Mouse (Mus musculus) megakaryocyte, embryonic 14.5 days (primary cell): ENCODE measurements around the gene Hlf.

Source experiments
- FLI1 ChIP-seq: IDR thresholded peaks from 2 replicates; pipeline ENCODE4 v1.6.1; 2012; ENCODE audit warnings: low read length, inconsistent platforms, mixed read lengths
- GATA1 ChIP-seq: IDR thresholded peaks from 3 replicates; pipeline ENCODE4 v1.6.1; 2012; ENCODE audit warnings: mixed read lengths, low read length, inconsistent platforms, borderline replicate concordance

- TF ChIP-seq FLI1, result no peak
- TF ChIP-seq GATA1, result no peak
These were observed 1.4 kb downstream of the Hlf start for GRCm38 (mm10) chr11:90389174-90389901.
